In the genomic region with DNA sequence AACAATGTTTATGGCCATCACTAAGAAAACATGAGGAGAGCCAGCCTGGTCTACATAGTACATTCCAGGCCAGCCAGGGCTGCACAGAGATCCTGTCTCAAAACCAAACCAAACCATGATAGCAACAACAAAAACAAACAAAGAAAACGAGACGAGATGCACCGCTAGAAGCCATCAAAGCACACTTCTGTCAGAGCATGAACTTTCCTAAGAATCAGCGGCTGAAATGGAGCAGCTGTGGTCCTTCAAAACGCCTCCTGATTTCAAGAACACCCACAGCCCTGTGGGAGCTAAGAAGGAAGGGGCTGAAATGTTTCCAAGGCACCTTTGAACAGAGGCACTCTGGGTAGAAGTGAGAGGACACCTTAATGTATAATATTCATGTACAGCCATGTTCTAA, we compare ENCODE assay signal across 13 mouse cellular contexts.
"Had no signal": no experiment of that assay in that cellular context is flagged by ENCODE, and none has a peak within 500 bp of the region (broad histone marks: within the 10 kb centered on the region; RNA-seq: fewer than 3 reads in every experiment).

No protein-coding gene starts in this region.

- H3K27ac ChIP-seq: liver, embryonic 12.5 days; liver, embryonic 14.5 days; macrophage; midbrain, embryonic 13.5 days; midbrain, embryonic 15.5 days; neural tube, embryonic 12.5 days had no signal

- ATAC-seq: liver, embryonic 12.5 days; midbrain, embryonic 13.5 days; midbrain, embryonic 15.5 days had no signal

- H3K4me2 ChIP-seq: liver, embryonic 12.5 days; lung, embryonic 15.5 days; midbrain, embryonic 11.5 days; midbrain, embryonic 13.5 days; midbrain, embryonic 15.5 days; neural tube, embryonic 12.5 days had no signal

- H3K27me3 ChIP-seq: liver, embryonic 12.5 days; lung, embryonic 15.5 days; megakaryocyte, embryonic 14.5 days; midbrain, embryonic 13.5 days; midbrain, embryonic 15.5 days; neural tube, embryonic 12.5 days had no signal

- H3K9ac ChIP-seq: liver, embryonic 12.5 days; liver, embryonic 14.5 days; lung, embryonic 15.5 days; midbrain, embryonic 13.5 days; midbrain, embryonic 15.5 days; neural tube, embryonic 12.5 days had no signal

- DNase-seq: right cerebral cortex, postnatal 14 days; thymus, adult 2 months; thymus, postnatal 25 days; thymus, postnatal 4 days had no signal

- H3K4me1 ChIP-seq: midbrain, embryonic 13.5 days; midbrain, embryonic 15.5 days; neural tube, embryonic 12.5 days had no signal

- H3K9me3 ChIP-seq: liver, embryonic 12.5 days; lung, embryonic 15.5 days; megakaryocyte, embryonic 14.5 days; midbrain, embryonic 13.5 days; midbrain, embryonic 15.5 days; neural tube, embryonic 12.5 days had no signal

- H3K4me3 ChIP-seq: liver, embryonic 12.5 days; lung, embryonic 15.5 days; megakaryocyte, embryonic 14.5 days; midbrain, embryonic 13.5 days; midbrain, embryonic 15.5 days; neural tube, embryonic 12.5 days had no signal
